ENCODE assay signal across 8 mouse cellular contexts in the genomic region with DNA sequence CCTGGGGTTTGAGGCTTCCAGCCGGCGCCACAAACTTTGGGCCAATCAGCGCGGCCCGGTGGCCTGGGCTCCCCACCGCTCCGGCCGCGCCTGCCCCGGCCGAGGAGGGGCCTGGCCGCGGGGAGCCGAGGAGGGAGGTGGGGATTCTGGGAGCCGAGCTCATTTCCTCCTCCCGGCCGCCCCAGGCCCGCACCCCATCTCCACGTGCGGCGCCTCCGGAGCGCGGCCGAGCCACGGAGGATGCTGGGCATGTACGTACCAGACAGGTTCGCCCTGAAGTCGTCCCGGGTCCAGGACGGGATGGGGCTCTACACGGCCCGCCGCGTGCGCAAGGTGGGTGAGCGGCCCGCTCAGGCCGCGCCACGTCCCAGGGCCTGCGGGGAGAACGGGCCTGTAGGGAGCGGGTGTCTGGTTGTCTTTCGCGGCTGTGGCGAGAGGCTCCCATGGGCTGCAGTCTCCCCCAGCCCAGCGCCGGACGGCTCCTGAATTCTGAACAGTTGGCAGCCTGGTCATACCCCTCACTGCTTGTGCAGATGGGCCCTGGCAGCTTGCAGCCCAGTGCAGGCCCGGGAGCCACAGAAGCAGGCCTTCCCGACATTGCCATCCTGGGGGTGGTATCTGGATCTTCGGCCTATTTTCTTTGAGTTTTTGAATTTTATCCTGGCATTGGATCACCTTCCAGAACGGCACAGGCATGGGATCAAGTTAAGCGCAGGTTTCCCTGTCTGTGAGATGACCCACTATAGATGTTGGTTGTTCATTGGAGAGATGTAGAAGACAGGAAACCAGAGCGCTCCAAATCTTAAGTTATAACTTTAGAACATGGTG. TPM values are rescaled to one million over a fixed set of nuclear protein-coding genes. Genes with fewer than 3 reads are reported as not detected.
DNase-seq lines count a peak whose midpoint lies in the region; TF ChIP-seq lines count a peak whose summit lies in the region.
"Had no signal": no experiment of that assay in that cellular context is flagged by ENCODE, and none has a peak within 500 bp of the region (broad histone marks: within the 10 kb centered on the region; RNA-seq: fewer than 3 reads in every experiment).

TSS of gene Prdm5 (plus strand) at position 128 of the 828 bp plus-strand sequence.

- no peaks in the 10 kb centered on the region; the same call in 1 of the 2 replicates for H3K4me1 ChIP-seq in cortical plate, adult 2 months (ENCODE audit: control insufficient read depth, insufficient read depth, low read length)
- H3K4me1 ChIP-seq in megakaryocyte, embryonic 14.5 days, result peaks cover 16% of the 10 kb centered on the region

- no peak within 1 kb of the TSS for H3K27ac ChIP-seq in cortical plate, adult 2 months (ENCODE audit: insufficient read depth, low read length)

- H3K4me3 ChIP-seq in cortical plate, adult 2 months (ENCODE audit: insufficient read depth, low read length), result peak within 1 kb of the TSS; percentile 54
- H3K4me3 ChIP-seq in megakaryocyte, embryonic 14.5 days (replicated peaks), result peak within 1 kb of the TSS; percentile 94

- DNase-seq in adrenal gland, adult 8-10 months, result peak; percentile 59
- peak; percentile 74 for DNase-seq in gastrocnemius, postnatal 14 days
- DNase-seq in induced T-regulatory cell, adult 2 months (ENCODE audit: low read depth), result peak; percentile 28
- DNase-seq in left cerebral cortex, postnatal 10 days (ENCODE audit: extremely low spot score in 1 of 2, low spot score in 2 of 2), result peak; percentile 32 to 84
- peak; percentile 37 for DNase-seq in right cerebral cortex, postnatal 25 days

- no peaks in the 10 kb centered on the region for H3K36me3 ChIP-seq in megakaryocyte, embryonic 14.5 days (replicated peaks; ENCODE audit: low read length)

- intact Hi-C loops in gastrocnemius, postnatal 14 days (cut with DNase I; ENCODE audit: low total_unique reads), result no loop called here
- intact Hi-C loops in left cerebral cortex, postnatal 10 days (cut with DNase I), result no loop called here

- TF ChIP-seq POLR2A in cortical plate, adult 2 months (IDR thresholded peaks at IDR 0.05; ENCODE audit: extremely low read depth, insufficient read depth, low read length), result no peak

- H3K27me3 ChIP-seq in megakaryocyte, embryonic 14.5 days (replicated peaks), result peaks cover 5% of the 10 kb centered on the region

- no peak for TF ChIP-seq CTCF in cortical plate, adult 2 months (IDR thresholded peaks at IDR 0.05; ENCODE audit: extremely low read depth, insufficient read depth, low read length)

- no peaks in the 10 kb centered on the region for H3K9me3 ChIP-seq in megakaryocyte, embryonic 14.5 days

RNA-seq across cellular contexts. Expression of gene Prdm5, which starts in this region (rescaled TPM):
- 10 to 100 TPM; 17.9 to 28.5 (median 21.7) TPM for total RNA-seq in adrenal gland, adult 8-10 months (2022)
- polyA plus RNA-seq in cortical plate, adult 2 months (2012; rRNA removed), result 4.8 and 6.0 TPM in 2 replicates
- 1 to 10 TPM; 4.9 to 5.0 TPM for total RNA-seq in gastrocnemius, postnatal 14 days (2021)
- total RNA-seq in left cerebral cortex, postnatal 10 days (2021), result 1 to 10 TPM; 3.6 to 4.2 TPM
- polyA plus RNA-seq in megakaryocyte, embryonic 14.5 days (2012; ENCODE audit: insufficient read depth, low replicate concordance), result 0.55 TPM in 1 of 2 replicates, not detected in the other
- total RNA-seq: neutrophil, adult 5-6 weeks had no signal
